Mouse (Mus musculus): ENCODE measurements around the gene Ccdc181. TPM values are rescaled to one million over a fixed set of nuclear protein-coding genes. Genes with fewer than 3 reads are reported as not detected.

The Ccdc181 gene
- polyA plus RNA-seq, 1 experiment, result 0.07 TPM

- TF ChIP-seq GATA1 (IDR thresholded peaks at IDR 0.05; ENCODE audit: low read length) (no peak), TAL1 (IDR thresholded peaks at IDR 0.05; ENCODE audit: low read length) (no peak)
- Histone ChIP-seq H3K27me3 (ENCODE audit: control insufficient read depth) (no peaks in the 10 kb centered on the region), H3K36me3 (ENCODE audit: control insufficient read depth) (peaks cover 7% of the 10 kb centered on the region), H3K4me3 (replicated peaks) (no peak overlapping the region), H3K9me3 (ENCODE audit: control insufficient read depth, low read length) (0 out of 2 replicates have a peak, but pooled peaks cover 5% of the 10 kb centered on the region), H3K4me1 (ENCODE audit: control insufficient read depth) (peaks cover 10% of the 10 kb centered on the region)
Measured at GRCm38 (mm10) chr1:164270941-164271340, 4.4 kb upstream of the Ccdc181 start.

GRCm38 (mm10) chr1:164273659-164274058 lies 1.7 kb upstream of the Ccdc181 start:
- Histone ChIP-seq H3K27me3 (ENCODE audit: control insufficient read depth) (no peaks in the 10 kb centered on the region), H3K4me3 (replicated peaks) (no peak overlapping the region), H3K4me1 (ENCODE audit: control insufficient read depth) (peaks cover 12% of the 10 kb centered on the region), H3K36me3 (ENCODE audit: control insufficient read depth) (no peaks in the 10 kb centered on the region), H3K9me3 (ENCODE audit: control insufficient read depth, low read length) (no peaks in the 10 kb centered on the region)
- TF ChIP-seq GATA1 (IDR thresholded peaks at IDR 0.05; ENCODE audit: low read length) (no peak), TAL1 (IDR thresholded peaks at IDR 0.05; ENCODE audit: low read length) (no peak)

GRCm38 (mm10) chr1:164276552-164276951 lies 1.2 kb downstream of the Ccdc181 start:
- H3K4me3 ChIP-seq (replicated peaks), result no peak overlapping the region

GRCm38 (mm10) chr1:164279332-164279731 lies 3.9 kb downstream of the Ccdc181 start:
- TF ChIP-seq GATA1 (IDR thresholded peaks at IDR 0.05; ENCODE audit: low read length), result no peak
- no peak for TF ChIP-seq TAL1 (IDR thresholded peaks at IDR 0.05; ENCODE audit: low read length)
- no peaks in the 10 kb centered on the region for H3K27me3 ChIP-seq (ENCODE audit: control insufficient read depth)
- H3K9me3 ChIP-seq (ENCODE audit: control insufficient read depth, low read length), result no peaks in the 10 kb centered on the region
- H3K4me3 ChIP-seq (replicated peaks), result no peak overlapping the region
- peaks cover 12% of the 10 kb centered on the region for H3K4me1 ChIP-seq (ENCODE audit: control insufficient read depth)
- H3K36me3 ChIP-seq (ENCODE audit: control insufficient read depth), result no peaks in the 10 kb centered on the region

More at GRCm38 (mm10) chr1:164276552-164276951, 1.2 kb downstream of the Ccdc181 start:
- H3K27me3 ChIP-seq (ENCODE audit: control insufficient read depth), result no peaks in the 10 kb centered on the region
- no peak for TF ChIP-seq GATA1 (IDR thresholded peaks at IDR 0.05; ENCODE audit: low read length)
- TF ChIP-seq TAL1 (IDR thresholded peaks at IDR 0.05; ENCODE audit: low read length), result no peak
- H3K36me3 ChIP-seq (ENCODE audit: control insufficient read depth), result no peaks in the 10 kb centered on the region
- H3K9me3 ChIP-seq (ENCODE audit: control insufficient read depth, low read length), result no peaks in the 10 kb centered on the region
- peaks cover 12% of the 10 kb centered on the region for H3K4me1 ChIP-seq (ENCODE audit: control insufficient read depth)

GRCm38 (mm10) chr1:164284007-164284406 lies 8.6 kb downstream of the Ccdc181 start:
- Histone ChIP-seq H3K4me1 (ENCODE audit: control insufficient read depth) (no peaks in the 10 kb centered on the region), H3K9me3 (ENCODE audit: control insufficient read depth, low read length) (no peaks in the 10 kb centered on the region), H3K36me3 (ENCODE audit: control insufficient read depth) (no peaks in the 10 kb centered on the region), H3K27me3 (ENCODE audit: control insufficient read depth) (no peaks in the 10 kb centered on the region), H3K4me3 (replicated peaks) (no peak overlapping the region)
- no peak for TF ChIP-seq GATA1 (IDR thresholded peaks at IDR 0.05; ENCODE audit: low read length)
- no peak for TF ChIP-seq TAL1 (IDR thresholded peaks at IDR 0.05; ENCODE audit: low read length)

- Histone ChIP-seq H3K4me1 (ENCODE audit: control insufficient read depth) (no peaks in the 10 kb centered on the region), H3K27me3 (ENCODE audit: control insufficient read depth) (no peaks in the 10 kb centered on the region), H3K36me3 (ENCODE audit: control insufficient read depth) (peaks cover 21% of the 10 kb centered on the region), H3K9me3 (ENCODE audit: control insufficient read depth, low read length) (no peaks in the 10 kb centered on the region), H3K4me3 (replicated peaks) (no peak overlapping the region)
- no peak for TF ChIP-seq GATA1 (IDR thresholded peaks at IDR 0.05; ENCODE audit: low read length)
- TF ChIP-seq TAL1 (IDR thresholded peaks at IDR 0.05; ENCODE audit: low read length), result no peak
Measured at GRCm38 (mm10) chr1:164287406-164287805, 12.0 kb downstream of the Ccdc181 start.

GRCm38 (mm10) chr1:164292040-164292439 lies 16.7 kb downstream of the Ccdc181 start:
- TF ChIP-seq TAL1 (IDR thresholded peaks at IDR 0.05; ENCODE audit: low read length), result no peak
- no peak for TF ChIP-seq GATA1 (IDR thresholded peaks at IDR 0.05; ENCODE audit: low read length)

GRCm38 (mm10) chr1:164294071-164294470 lies 18.7 kb downstream of the Ccdc181 start:
- Histone ChIP-seq H3K4me3 (replicated peaks) (no peak overlapping the region), H3K36me3 (ENCODE audit: control insufficient read depth) (peaks cover 71% of the 10 kb centered on the region), H3K4me1 (ENCODE audit: control insufficient read depth) (no peaks in the 10 kb centered on the region), H3K9me3 (ENCODE audit: control insufficient read depth, low read length) (no peaks in the 10 kb centered on the region), H3K27me3 (ENCODE audit: control insufficient read depth) (no peaks in the 10 kb centered on the region)
- no peak for TF ChIP-seq GATA1 (IDR thresholded peaks at IDR 0.05; ENCODE audit: low read length)
- TF ChIP-seq TAL1 (IDR thresholded peaks at IDR 0.05; ENCODE audit: low read length), result no peak

More at GRCm38 (mm10) chr1:164292040-164292439, 16.7 kb downstream of the Ccdc181 start:
- no peaks in the 10 kb centered on the region for H3K27me3 ChIP-seq (ENCODE audit: control insufficient read depth)
- H3K4me3 ChIP-seq (replicated peaks), result no peak overlapping the region
- H3K36me3 ChIP-seq (ENCODE audit: control insufficient read depth), result peaks cover 54% of the 10 kb centered on the region
- H3K9me3 ChIP-seq (ENCODE audit: control insufficient read depth, low read length), result no peaks in the 10 kb centered on the region
- no peaks in the 10 kb centered on the region for H3K4me1 ChIP-seq (ENCODE audit: control insufficient read depth)

GRCm38 (mm10) chr1:164296473-164296872 lies 21.1 kb downstream of the Ccdc181 start:
- Histone ChIP-seq H3K36me3 (ENCODE audit: control insufficient read depth) (peaks cover 78% of the 10 kb centered on the region), H3K27me3 (ENCODE audit: control insufficient read depth) (no peaks in the 10 kb centered on the region), H3K4me3 (replicated peaks) (no peak overlapping the region), H3K9me3 (ENCODE audit: control insufficient read depth, low read length) (no peaks in the 10 kb centered on the region), H3K4me1 (ENCODE audit: control insufficient read depth) (no peaks in the 10 kb centered on the region)
- no peak for TF ChIP-seq GATA1 (IDR thresholded peaks at IDR 0.05; ENCODE audit: low read length)
- TF ChIP-seq TAL1 (IDR thresholded peaks at IDR 0.05; ENCODE audit: low read length), result no peak

GRCm38 (mm10) chr1:164301949-164302348 lies 26.6 kb downstream of the Ccdc181 start:
- peaks cover 17% of the 10 kb centered on the region for H3K4me1 ChIP-seq (ENCODE audit: control insufficient read depth)
- no peak overlapping the region for H3K4me3 ChIP-seq (replicated peaks)
- H3K36me3 ChIP-seq (ENCODE audit: control insufficient read depth), result peaks cover 63% of the 10 kb centered on the region
- no peaks in the 10 kb centered on the region for H3K9me3 ChIP-seq (ENCODE audit: control insufficient read depth, low read length)
- H3K27me3 ChIP-seq (ENCODE audit: control insufficient read depth), result no peaks in the 10 kb centered on the region
- TF ChIP-seq GATA1 (IDR thresholded peaks at IDR 0.05; ENCODE audit: low read length) (no peak), TAL1 (IDR thresholded peaks at IDR 0.05; ENCODE audit: low read length) (no peak)

Data from erythroblast, embryonic 14.5 days (primary cell).